11 mouse cellular contexts compared by ENCODE assay signal in the genomic region with DNA sequence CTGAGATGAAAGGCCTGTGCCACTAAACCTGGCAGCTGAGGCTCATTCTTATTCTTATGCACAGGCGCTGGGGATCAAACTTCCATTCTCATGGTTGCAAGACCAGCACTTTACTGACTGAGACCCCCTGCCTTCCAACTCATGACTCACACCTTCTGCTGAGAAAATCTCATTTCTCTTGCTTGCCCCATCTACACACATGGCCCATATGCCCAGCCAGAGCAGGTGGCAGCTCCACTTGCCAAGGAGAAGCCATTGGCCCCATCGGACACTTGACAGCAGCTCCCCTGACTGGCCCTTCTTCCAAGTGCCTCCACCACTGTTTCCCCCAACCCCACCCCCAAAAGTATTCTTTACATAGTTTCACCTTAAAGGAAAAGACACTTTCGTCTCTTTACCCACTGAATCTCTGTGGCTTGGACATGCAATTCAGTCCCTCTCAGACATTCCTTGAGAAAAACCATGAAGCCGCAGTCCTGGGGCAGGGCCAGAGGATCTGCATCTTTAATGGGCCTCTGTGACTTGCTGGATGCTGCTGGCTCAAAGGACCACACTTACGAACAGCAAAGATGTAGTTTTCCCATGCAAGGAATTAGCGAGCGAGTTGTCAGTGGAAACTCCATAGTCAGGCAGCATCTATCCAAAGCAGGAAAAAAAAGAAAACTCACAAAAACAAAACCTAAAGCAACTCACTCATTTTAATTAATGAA.
A peak's percentile ranks its signal among the peaks of the same experiment; 100 is the strongest.
DNase-seq lines count a peak whose midpoint lies in the region; ATAC-seq lines count a peak whose summit lies in the region.
"Had no signal": no experiment of that assay in that cellular context is flagged by ENCODE, and none has a peak within 500 bp of the region (broad histone marks: within the 10 kb centered on the region; RNA-seq: fewer than 3 reads in every experiment).

No protein-coding gene starts in this region.

- no peak overlapping the region; the same call in 1 of the 2 replicates for H3K9ac ChIP-seq in embryonic facial prominence, embryonic 13.5 days
- no peak overlapping the region for H3K9ac ChIP-seq in hindbrain, embryonic 14.5 days
- H3K9ac ChIP-seq in neural tube, embryonic 12.5 days = no peak overlapping the region
- H3K9ac ChIP-seq in heart, embryonic 11.5 days (ENCODE audit: low read depth, low read length) = no peak overlapping the region

- peaks cover 16% of the 10 kb centered on the region for H3K4me1 ChIP-seq in embryonic facial prominence, embryonic 13.5 days
- 0 out of 2 replicates have a peak, but pooled peaks cover 13% of the 10 kb centered on the region for H3K4me1 ChIP-seq in hindbrain, embryonic 14.5 days (replicated peaks; ENCODE audit: control insufficient read depth, insufficient read depth, low read length)
- peaks cover 13% of the 10 kb centered on the region; the same call in 1 of the 2 replicates for H3K4me1 ChIP-seq in neural tube, embryonic 12.5 days
- H3K4me1 ChIP-seq in heart, embryonic 11.5 days (ENCODE audit: control insufficient read depth, insufficient read depth, low read length) = no peaks in the 10 kb centered on the region

- peak; percentile 29 for DNase-seq in embryo, embryonic 10 days (ENCODE audit: low spot score)
- DNase-seq in embryo, embryonic 9.5 days (ENCODE audit: extremely low spot score) = no peak
- DNase-seq in hindbrain, embryonic 14.5 days (ENCODE audit: low spot score) = no peak
- no peak for DNase-seq in adrenal gland, postnatal 14 days
- DNase-seq: thymus, postnatal 25 days had no signal

- H3K36me3 ChIP-seq in embryonic facial prominence, embryonic 13.5 days = no peaks in the 10 kb centered on the region
- no peaks in the 10 kb centered on the region for H3K36me3 ChIP-seq in hindbrain, embryonic 14.5 days (replicated peaks; ENCODE audit: control insufficient read depth, insufficient read depth)
- no peaks in the 10 kb centered on the region for H3K36me3 ChIP-seq in neural tube, embryonic 12.5 days
- no peaks in the 10 kb centered on the region for H3K36me3 ChIP-seq in heart, embryonic 11.5 days (ENCODE audit: control insufficient read depth, insufficient read depth, low read length)

- peaks cover 26% of the 10 kb centered on the region for H3K27me3 ChIP-seq in embryonic facial prominence, embryonic 13.5 days
- no peaks in the 10 kb centered on the region for H3K27me3 ChIP-seq in hindbrain, embryonic 14.5 days (ENCODE audit: control insufficient read depth, insufficient read depth, low read length)
- peaks cover 17% of the 10 kb centered on the region for H3K27me3 ChIP-seq in neural tube, embryonic 12.5 days (replicated peaks)
- peaks cover 5% of the 10 kb centered on the region; the same call in 1 of the 2 replicates for H3K27me3 ChIP-seq in heart, embryonic 11.5 days (ENCODE audit: control insufficient read depth, insufficient read depth, low read length)

- H3K27ac ChIP-seq in embryonic facial prominence, embryonic 13.5 days = no peak overlapping the region
- H3K27ac ChIP-seq in hindbrain, embryonic 14.5 days = peak overlapping the region; percentile 38; the same call in 1 of the 2 replicates
- H3K27ac ChIP-seq in neural tube, embryonic 12.5 days = no peak overlapping the region
- H3K27ac ChIP-seq in heart, embryonic 11.5 days (ENCODE audit: low read depth, low read length) = no peak overlapping the region
- H3K27ac ChIP-seq: kidney, postnatal 0 days; left cerebral cortex, adult 2 months had no signal

- ATAC-seq in embryonic facial prominence, embryonic 13.5 days (ENCODE audit: insufficient number of reproducible peaks, insufficient read depth, low FRiP score, low TSS enrichment, low read depth) = no peak
- ATAC-seq in hindbrain, embryonic 14.5 days (ENCODE audit: low FRiP score) = peak; percentile 57; the same call in 1 of the 2 replicates
- no peak for ATAC-seq in neural tube, embryonic 12.5 days (ENCODE audit: low FRiP score, low read depth)
- no peak for ATAC-seq in heart, embryonic 11.5 days (replicated peaks; ENCODE audit: insufficient number of reproducible peaks, low FRiP score, low TSS enrichment)
- no peak for ATAC-seq in CD4-positive, CD25-positive, alpha-beta regulatory T cell, adult 4 months

- H3K9me3 ChIP-seq in embryonic facial prominence, embryonic 13.5 days = no peaks in the 10 kb centered on the region
- no peaks in the 10 kb centered on the region for H3K9me3 ChIP-seq in hindbrain, embryonic 14.5 days (ENCODE audit: control insufficient read depth, low read length)
- no peaks in the 10 kb centered on the region for H3K9me3 ChIP-seq in neural tube, embryonic 12.5 days
- no peaks in the 10 kb centered on the region for H3K9me3 ChIP-seq in heart, embryonic 11.5 days (replicated peaks; ENCODE audit: control insufficient read depth, low read length)

- WGBS in embryonic facial prominence, embryonic 13.5 days = 39% methylated on average over 7 of the region's 7 CpGs
- WGBS in hindbrain, embryonic 14.5 days = 24% methylated on average over 7 of the region's 7 CpGs
- WGBS in neural tube, embryonic 12.5 days = 33% methylated on average over 7 of the region's 7 CpGs
- WGBS in heart, embryonic 11.5 days (ENCODE audit: insufficient replicate concordance) = 69% methylated on average over 7 of the region's 7 CpGs

- H3K4me3 ChIP-seq in embryonic facial prominence, embryonic 13.5 days = no peak overlapping the region
- H3K4me3 ChIP-seq in hindbrain, embryonic 14.5 days (replicated peaks; ENCODE audit: low read length) = no peak overlapping the region
- no peak overlapping the region for H3K4me3 ChIP-seq in neural tube, embryonic 12.5 days
- no peak overlapping the region for H3K4me3 ChIP-seq in heart, embryonic 11.5 days (ENCODE audit: low read depth, low read length)
- H3K4me3 ChIP-seq: left cerebral cortex, adult 2 months had no signal

- peak overlapping the region; percentile 19; the same call in 1 of the 2 replicates for H3K4me2 ChIP-seq in embryonic facial prominence, embryonic 13.5 days
- no peak overlapping the region for H3K4me2 ChIP-seq in hindbrain, embryonic 14.5 days (replicated peaks)
- peak overlapping the region; percentile 30; the same call in 1 of the 2 replicates for H3K4me2 ChIP-seq in neural tube, embryonic 12.5 days (replicated peaks)
- no peak overlapping the region for H3K4me2 ChIP-seq in heart, embryonic 11.5 days

Comparison
In these comparisons a context has a peak if more than half of its experiments do, and no peak if none do; other contexts are left out.
1. H3K4me2 ChIP-seq: peak in embryonic facial prominence, embryonic 13.5 days (single experiment) and neural tube, embryonic 12.5 days (single experiment); none in hindbrain, embryonic 14.5 days (single experiment) and heart, embryonic 11.5 days (single experiment).